Mouse (Mus musculus) bone marrow macrophage, adult 2 months (primary cell): ENCODE results near the gene Gm5475.

Source experiments
- CTCF ChIP-seq: IDR thresholded peaks from 2 replicates; pipeline ENCODE4 v1.5.1; 2012; ENCODE audit warnings: low read depth, mild to moderate bottlenecking, low read length, moderate library complexity
- POLR2A ChIP-seq: IDR thresholded peaks from 2 replicates; pipeline ENCODE4 v1.6.1; 2012; ENCODE audit warnings: mild to moderate bottlenecking, low read depth, low read length, borderline replicate concordance

GRCm38 (mm10) chr15:100419901-100420745 lies 1.8 kb upstream of the Gm5475 start:
- TF ChIP-seq CTCF, result no peak
- no peak for TF ChIP-seq POLR2A
